Mouse (Mus musculus) embryonic facial prominence, embryonic 14.5 days (tissue): ENCODE measurements around the gene Xirp1. TPM values are rescaled to one million over a fixed set of nuclear protein-coding genes. Genes with fewer than 3 reads are reported as not detected.

Source experiments
- ATAC-seq: fragments of 200-750 bp; cut with Nextera tagmentation; 2 replicates; pipeline ENCODE4 v1.8.0; 2017; ENCODE audit warnings: low read depth, moderate number of reproducible peaks, moderate TSS enrichment
- DNase-seq: peaks from one replicate; pipeline ENCODE4 v3.0.0-alpha.2; 2015; ENCODE audit warnings: low spot score
- H3K27ac ChIP-seq: fragments of 300-500 bp; sonication (generic); replicated peaks from 2 replicates; pipeline ENCODE4 v1.5.1; 2014; ENCODE audit warnings: low read depth, mild to moderate bottlenecking, low read length, moderate library complexity
- H3K27me3 ChIP-seq: fragments of 300-500 bp; sonication (generic); replicated peaks from 2 replicates; pipeline ENCODE4 v1.6.1; 2014; ENCODE audit warnings: low read length; ENCODE audit not compliant: control insufficient read depth, insufficient read depth
- H3K36me3 ChIP-seq: fragments of 300-500 bp; sonication (generic); 2 replicates; pipeline ENCODE4 v1.6.1; 2014; ENCODE audit warnings: low read length, mixed read lengths; ENCODE audit not compliant: control insufficient read depth, insufficient read depth
- H3K4me1 ChIP-seq: fragments of 300-500 bp; sonication (generic); 2 replicates; pipeline ENCODE4 v1.6.1; 2014; ENCODE audit warnings: antibody characterized with exemption, low read length; ENCODE audit not compliant: control insufficient read depth, insufficient read depth
- H3K4me2 ChIP-seq: fragments of 300-500 bp; sonication (generic); 2 replicates; pipeline ENCODE4 v1.6.1; 2014; ENCODE audit warnings: low read depth, mild to moderate bottlenecking, low read length, moderate library complexity, mixed read lengths
- H3K4me3 ChIP-seq: fragments of 300-500 bp; sonication (generic); 2 replicates; pipeline ENCODE4 v1.5.1; 2014; ENCODE audit warnings: low read depth, mild to moderate bottlenecking, low read length
- H3K9ac ChIP-seq: fragments of 300-500 bp; sonication (generic); 2 replicates; pipeline ENCODE4 v1.6.1; 2014; ENCODE audit warnings: low read depth, mild to moderate bottlenecking, low read length, moderate library complexity, mixed read lengths
- H3K9me3 ChIP-seq: fragments of 300-500 bp; sonication (generic); 2 replicates; pipeline ENCODE4 v1.6.1; 2016; ENCODE audit warnings: low read length; ENCODE audit not compliant: control insufficient read depth
- WGBS: fragments of 180-500 bp; shearing (Covaris S2); extraction: QIAGEN DNeasy Blood & Tissue Kit; methylation state at CpG from one replicate; pipeline ENCODE4 v1.1.7; 2014; 5-methylcytosine and 5-hydroxymethylcytosine counted together
- polyA plus RNA-seq: library from polyadenylated mRNA; unstranded; fragments of >200 nt; fragmentation: Nextera tagmentation; extraction: Ambion mirVana; gene quantifications from 2 replicates; pipeline ENCODE4 v1.2.1, GENCODE M21; 2014

Xirp1 gene
- polyA plus RNA-seq, 1 experiment from 2014 or later, result 8.0 TPM

GRCm38 (mm10) chr9:119975286-119975685 is 48.1 kb downstream of the Xirp1 start:
- WGBS, result 95% methylated on average over 4 of the region's 4 CpGs
- DNase-seq (no peak), ATAC-seq (no peak)
- H3K9ac ChIP-seq, result no peak overlapping the region
- H3K9me3 ChIP-seq, result no peaks in the 10 kb centered on the region
- H3K27ac ChIP-seq, result no peak overlapping the region
- H3K4me2 ChIP-seq, result no peak overlapping the region
- H3K4me1 ChIP-seq, result peaks cover 36% of the 10 kb centered on the region
- peaks cover 35% of the 10 kb centered on the region for H3K36me3 ChIP-seq
- H3K4me3 ChIP-seq, result no peak overlapping the region
- no peaks in the 10 kb centered on the region for H3K27me3 ChIP-seq

GRCm38 (mm10) chr9:119974609-119975008 is 48.8 kb downstream of the Xirp1 start:
- Histone ChIP-seq H3K9me3 (no peaks in the 10 kb centered on the region), H3K4me3 (no peak overlapping the region), H3K9ac (no peak overlapping the region), H3K4me1 (peaks cover 32% of the 10 kb centered on the region), H3K4me2 (no peak overlapping the region), H3K36me3 (peaks cover 35% of the 10 kb centered on the region), H3K27ac (no peak overlapping the region), H3K27me3 (no peaks in the 10 kb centered on the region)
- ATAC-seq (no peak), DNase-seq (no peak)
- 79% methylated on average over 5 of the region's 5 CpGs for WGBS

GRCm38 (mm10) chr9:119973869-119974520 is 49.4 kb downstream of the Xirp1 start:
- Histone ChIP-seq H3K9ac (no peak overlapping the region), H3K4me3 (no peak overlapping the region), H3K27me3 (no peaks in the 10 kb centered on the region), H3K4me1 (peaks cover 31% of the 10 kb centered on the region), H3K27ac (no peak overlapping the region), H3K36me3 (peaks cover 35% of the 10 kb centered on the region), H3K4me2 (no peak overlapping the region), H3K9me3 (no peaks in the 10 kb centered on the region)
- no peak for ATAC-seq
- WGBS, result 93% methylated on average over 27 of the region's 27 CpGs
- no peak for DNase-seq

- Histone ChIP-seq H3K4me1 (peaks cover 24% of the 10 kb centered on the region), H3K27ac (no peak overlapping the region)
- no peak for ATAC-seq
Measured at GRCm38 (mm10) chr9:119973281-119973680, 50.1 kb downstream of the Xirp1 start.

GRCm38 (mm10) chr9:119972582-119972981 is 50.8 kb downstream of the Xirp1 start:
- no peak overlapping the region for H3K4me2 ChIP-seq
- no peak for ATAC-seq
- 83% methylated on average over 10 of the region's 12 CpGs for WGBS
- H3K9me3 ChIP-seq, result no peaks in the 10 kb centered on the region
- peaks cover 17% of the 10 kb centered on the region for H3K4me1 ChIP-seq
- DNase-seq, result no peak
- H3K27ac ChIP-seq, result no peak overlapping the region
- H3K36me3 ChIP-seq, result peaks cover 35% of the 10 kb centered on the region
- H3K9ac ChIP-seq, result no peak overlapping the region
- H3K4me3 ChIP-seq, result no peak overlapping the region
- H3K27me3 ChIP-seq, result no peaks in the 10 kb centered on the region

More at GRCm38 (mm10) chr9:119973281-119973680, 50.1 kb downstream of the Xirp1 start:
- H3K9me3 ChIP-seq, result no peaks in the 10 kb centered on the region
- no peak for DNase-seq
- no peak overlapping the region for H3K4me3 ChIP-seq
- peaks cover 35% of the 10 kb centered on the region for H3K36me3 ChIP-seq
- WGBS, result 93% methylated on average over 23 of the region's 23 CpGs
- H3K9ac ChIP-seq, result no peak overlapping the region
- no peaks in the 10 kb centered on the region for H3K27me3 ChIP-seq
- H3K4me2 ChIP-seq, result no peak overlapping the region

GRCm38 (mm10) chr9:119972166-119972565 is 51.2 kb downstream of the Xirp1 start:
- 90% methylated on average over 8 of the region's 10 CpGs for WGBS
- Histone ChIP-seq H3K9me3 (no peaks in the 10 kb centered on the region), H3K36me3 (peaks cover 35% of the 10 kb centered on the region), H3K4me1 (peaks cover 13% of the 10 kb centered on the region), H3K27ac (no peak overlapping the region), H3K4me3 (no peak overlapping the region), H3K27me3 (no peaks in the 10 kb centered on the region), H3K4me2 (no peak overlapping the region), H3K9ac (no peak overlapping the region)
- DNase-seq (no peak), ATAC-seq (no peak)

GRCm38 (mm10) chr9:119970763-119971656 is 52.4 kb downstream of the Xirp1 start:
- Histone ChIP-seq H3K27ac (no peak overlapping the region), H3K4me2 (no peak overlapping the region), H3K4me3 (no peak overlapping the region), H3K27me3 (no peaks in the 10 kb centered on the region), H3K9me3 (no peaks in the 10 kb centered on the region), H3K36me3 (peaks cover 35% of the 10 kb centered on the region), H3K9ac (peak overlapping the region; percentile 11; the same call in 1 of the 2 replicates), H3K4me1 (peaks cover 5% of the 10 kb centered on the region; the same call in 1 of the 2 replicates)
- DNase-seq (peak; percentile 53), ATAC-seq (peak; percentile 59; the same call in 1 of the 2 replicates)
- 70% methylated on average over 7 of the region's 7 CpGs for WGBS

- Histone ChIP-seq H3K27me3 (no peaks in the 10 kb centered on the region), H3K27ac (no peak overlapping the region), H3K9me3 (no peaks in the 10 kb centered on the region), H3K4me3 (no peak overlapping the region), H3K4me1 (peaks cover 5% of the 10 kb centered on the region; the same call in 1 of the 2 replicates), H3K36me3 (peaks cover 35% of the 10 kb centered on the region), H3K4me2 (no peak overlapping the region), H3K9ac (peak overlapping the region; percentile 11; the same call in 1 of the 2 replicates)
- 43% methylated on average over 6 of the region's 6 CpGs for WGBS
- ATAC-seq (0 out of 2 replicates have a peak, but pooled peaks have one; percentile 5), DNase-seq (no peak)
Measured at GRCm38 (mm10) chr9:119970221-119970620, 53.2 kb downstream of the Xirp1 start.
